Mouse (Mus musculus) right cerebral cortex, postnatal 4 days (tissue): ENCODE data around the gene Arl6ip1.

ENCODE experiments used
- DNase-seq: peaks from one replicate; pipeline ENCODE4 v3.0.0-alpha.2; 2022

Gene Arl6ip1

DNA sequence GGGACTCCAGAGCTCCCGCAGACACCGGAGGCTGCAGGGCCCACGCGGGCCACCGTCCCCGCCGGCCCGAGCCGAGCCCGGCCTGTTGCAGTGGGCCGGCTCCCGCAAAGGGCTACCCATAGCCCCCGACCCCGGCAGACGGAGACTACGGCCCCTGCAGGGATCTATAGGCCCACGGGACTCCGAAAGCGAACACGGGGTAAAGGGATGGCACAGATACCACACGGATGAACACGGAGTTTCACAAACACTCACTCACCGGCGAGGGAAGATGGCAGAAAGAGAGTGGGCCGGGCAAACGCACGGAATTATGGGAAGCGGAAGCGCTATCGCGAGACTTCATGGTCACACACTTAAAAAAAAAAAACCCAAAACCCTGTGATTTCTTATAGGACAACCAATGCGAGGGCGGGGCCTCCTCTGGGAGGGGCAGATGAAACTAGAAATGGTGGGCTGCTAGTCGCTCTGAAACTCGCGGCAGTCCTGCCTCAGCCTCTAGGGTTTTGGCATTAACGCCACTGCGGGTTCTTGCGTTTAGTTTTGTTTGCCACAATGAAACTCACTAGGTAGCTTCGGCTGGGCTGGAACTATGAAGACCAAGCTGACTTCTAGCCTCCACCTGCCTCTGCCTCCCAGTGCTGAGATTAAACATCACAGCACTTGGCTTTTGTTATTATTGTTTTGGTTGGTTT, 13.4 kb downstream of the Arl6ip1 start, which contains the start of gene Rps15a:
Rps15a (minus strand) TSS at position 312 of the 692 bp plus-strand sequence.
- peak; percentile 90 for DNase-seq

DNA sequence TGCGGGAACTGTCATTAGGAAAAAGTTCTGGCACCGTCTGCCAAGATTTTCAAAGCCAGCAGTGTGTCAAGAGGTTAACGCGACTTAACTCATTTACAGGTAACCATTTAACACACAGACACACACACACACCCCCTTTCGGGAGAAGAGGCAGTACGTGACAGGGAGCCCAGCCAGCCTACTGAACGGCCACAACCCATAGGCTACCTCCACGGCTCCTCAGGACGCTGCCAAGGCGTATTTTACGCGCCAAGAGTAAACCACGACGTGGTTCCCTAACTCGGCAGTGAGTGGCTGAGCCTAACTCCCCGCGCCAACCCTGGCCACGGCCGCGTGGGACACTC, 14.0 kb downstream of the Arl6ip1 start:
- no peak for DNase-seq

DNA sequence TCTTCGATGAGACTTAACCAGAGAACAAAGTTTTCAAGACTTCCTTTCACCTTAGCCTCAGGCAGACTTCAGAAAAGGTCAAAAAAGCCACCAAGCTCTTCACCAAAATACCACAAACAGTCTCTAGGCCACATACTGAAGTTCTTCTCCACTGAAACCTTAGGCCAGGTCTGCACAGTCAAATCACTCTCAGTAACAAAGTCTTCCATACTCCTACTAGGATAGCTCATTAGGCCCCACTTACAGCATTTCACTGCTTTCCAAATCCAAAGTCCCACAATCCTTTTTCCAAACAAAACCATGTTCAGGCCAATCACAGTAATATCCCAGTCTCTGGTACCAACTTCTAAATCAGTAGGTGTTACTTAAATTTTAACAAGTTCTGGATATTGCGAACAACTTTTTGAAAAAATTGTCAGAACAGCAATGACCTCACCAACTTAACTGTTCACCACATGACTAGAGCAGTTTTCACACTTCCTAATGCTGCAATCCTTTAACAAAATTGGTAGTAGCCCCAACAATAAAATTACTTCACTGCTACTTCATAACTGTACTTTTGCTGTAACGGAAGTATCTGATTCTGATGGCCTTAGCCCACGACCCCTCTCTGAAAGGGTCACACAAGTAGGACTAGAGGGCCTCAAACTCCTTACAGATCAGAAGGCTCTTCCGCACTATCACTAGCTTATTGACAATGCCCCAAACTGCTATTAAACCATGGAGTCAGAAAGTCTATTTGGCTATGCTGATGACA, 15.7 kb downstream of the Arl6ip1 start:
- no peak for DNase-seq

DNA sequence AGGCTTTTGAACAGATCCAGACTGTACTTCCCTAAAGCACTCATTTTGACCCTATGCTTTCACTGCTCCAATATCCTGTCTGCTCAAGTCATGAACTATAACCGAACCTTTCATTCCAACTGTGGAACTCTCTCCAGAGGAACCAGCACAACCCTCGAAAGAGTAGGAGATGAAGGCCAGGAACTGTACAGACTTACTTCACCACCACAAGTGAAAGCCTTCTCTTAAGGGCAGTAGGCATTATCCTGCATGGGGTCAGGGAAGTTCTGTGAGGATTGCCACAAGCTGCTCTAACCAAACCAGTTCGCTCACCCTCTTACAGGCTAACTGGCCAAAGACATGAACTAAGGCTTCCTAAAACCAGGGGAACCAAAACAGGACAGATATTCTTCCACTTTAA, 18.3 kb downstream of the Arl6ip1 start:
- no peak for DNase-seq

DNA sequence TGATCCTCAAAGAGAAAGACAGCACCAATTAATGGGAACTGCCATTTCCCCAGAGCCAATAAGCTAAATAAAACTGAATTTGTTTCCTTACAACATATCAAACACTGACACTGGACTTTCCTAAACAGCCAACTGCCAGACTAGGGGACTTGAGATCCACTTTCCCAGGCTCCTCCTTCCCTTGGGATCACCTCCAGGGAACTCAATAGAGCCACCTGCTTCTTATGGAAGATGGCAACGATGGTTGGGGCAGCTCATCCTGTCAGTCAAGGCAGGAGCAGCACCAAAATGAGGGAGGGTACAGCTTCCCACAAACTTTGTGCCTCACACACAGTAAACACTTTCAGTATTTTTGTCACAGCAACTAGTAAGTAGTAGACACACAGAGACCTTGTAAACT, 21.8 kb downstream of the Arl6ip1 start:
- DNase-seq: no peak

- DNase-seq: no peak
These were observed 24.9 kb downstream of the Arl6ip1 start for GRCm38 (mm10) chr7:118104458-118105052.

GRCm38 (mm10) chr7:118103462-118104379, 25.7 kb downstream of the Arl6ip1 start:
- DNase-seq: no peak

- DNase-seq: peak; percentile 6
These were observed 26.6 kb downstream of the Arl6ip1 start for GRCm38 (mm10) chr7:118102678-118103461.

DNA sequence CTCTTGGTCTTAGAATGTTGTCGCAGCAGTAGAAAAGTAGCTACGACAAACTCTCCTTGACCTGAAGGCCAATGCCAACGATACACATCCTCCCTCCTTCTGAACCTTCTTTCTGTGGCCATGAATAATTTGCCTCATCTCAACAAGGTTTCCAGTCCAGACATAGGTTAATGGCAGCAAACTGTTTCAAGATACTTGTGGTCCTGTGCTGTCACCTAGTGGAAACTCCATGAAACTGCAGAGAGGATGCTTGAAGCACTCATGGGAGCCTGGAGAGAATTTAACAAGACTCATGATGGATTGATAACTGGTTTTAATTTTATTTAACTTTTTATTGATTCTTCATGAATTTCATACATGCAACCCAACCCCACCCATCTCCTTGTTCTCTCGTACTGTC, 27.2 kb downstream of the Arl6ip1 start:
- no peak for DNase-seq

DNA sequence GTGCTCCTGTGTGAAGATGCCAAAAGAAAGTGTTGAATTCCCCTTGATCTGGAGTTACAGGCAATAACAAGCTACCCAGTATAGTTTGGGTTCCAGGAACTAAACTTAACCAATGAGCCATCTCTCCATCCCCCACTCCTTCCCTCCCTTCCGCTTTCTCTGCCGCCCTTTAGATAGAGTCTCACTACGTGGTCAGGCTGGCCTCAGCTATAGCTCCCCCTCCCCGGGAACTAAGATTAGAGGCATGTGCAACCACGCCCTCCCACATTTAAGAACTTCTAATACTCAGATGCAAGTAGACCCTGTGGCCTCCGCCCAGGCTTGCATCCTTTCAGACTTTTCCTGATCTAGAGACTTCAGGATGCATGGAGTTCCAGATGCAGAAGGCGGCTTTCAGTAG, 31.8 kb downstream of the Arl6ip1 start:
- DNase-seq: no peak

DNA sequence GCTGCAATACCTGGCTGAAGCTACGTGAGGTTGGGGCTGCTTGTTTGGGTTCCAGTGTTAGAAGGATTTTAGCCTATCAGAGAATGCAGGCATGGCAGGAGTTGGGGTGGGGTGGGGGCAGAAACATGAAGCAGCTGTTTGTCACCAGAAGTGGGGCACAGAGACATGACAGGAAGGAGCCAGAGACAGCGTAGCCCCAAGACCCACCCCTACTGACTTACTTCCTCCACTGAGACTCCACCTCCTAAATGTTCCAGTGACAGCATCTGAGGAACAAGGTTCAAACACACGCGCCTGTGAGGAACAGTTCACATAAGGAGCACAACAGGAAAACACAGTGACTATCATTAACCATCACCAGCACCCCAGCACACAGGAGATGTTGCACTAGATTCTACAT, 49.5 kb downstream of the Arl6ip1 start:
- no peak for DNase-seq

GRCm38 (mm10) chr7:118079097-118079496, 50.4 kb downstream of the Arl6ip1 start:
- no peak for DNase-seq
